Mouse (Mus musculus): ENCODE measurements at regions not wholly inside any gene's neighbourhood (a gene's known extent, or its start where the extent isn't known, plus 50 kb on each side); places are given as distances from the start of the nearest gene placed in this dataset.

DNA sequence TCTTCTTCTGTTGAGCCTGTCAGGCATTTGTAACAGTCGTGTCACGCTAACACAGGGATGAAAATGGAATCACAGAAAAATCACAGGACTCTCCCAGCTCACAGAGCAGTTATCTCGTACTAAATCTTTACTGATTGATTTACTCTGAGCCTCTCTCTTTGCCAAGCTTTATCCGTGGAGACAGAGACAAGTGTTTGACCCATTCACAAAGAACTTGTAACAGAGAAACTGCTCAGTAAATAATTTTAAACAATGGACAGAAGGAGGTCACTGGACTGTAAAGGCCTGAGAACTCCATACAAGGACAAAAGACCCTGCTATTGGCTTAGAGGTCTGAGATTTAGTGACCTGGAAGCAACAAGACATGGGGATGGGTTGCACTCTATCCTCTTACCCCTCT lies 66.5 kb downstream of the Nps start:
- DNase-seq = no peak

GRCm38 (mm10) chr7:135344979-135345378 lies 65.1 kb upstream of the Foxi2 start:
- no peak for DNase-seq

DNA sequence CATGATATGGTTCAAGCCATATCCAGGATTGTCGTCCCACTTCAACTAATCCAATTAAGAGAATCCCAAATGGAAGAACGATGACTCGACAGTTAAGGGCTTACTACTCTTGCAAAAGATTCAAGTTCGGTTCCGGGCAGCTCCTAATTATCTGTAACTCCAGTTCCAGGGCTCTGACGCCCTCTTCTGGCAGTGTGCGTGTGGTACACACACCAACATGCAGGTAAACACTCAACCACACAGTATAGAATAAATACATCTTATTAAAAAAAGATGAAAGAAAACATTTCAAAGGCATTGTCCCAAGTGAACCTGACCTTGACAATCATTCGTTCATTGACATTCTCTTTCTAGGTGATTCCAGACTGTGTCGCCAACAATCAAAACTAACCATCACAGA lies 63.4 kb upstream of the Foxi2 start:
- no peak for DNase-seq

DNA sequence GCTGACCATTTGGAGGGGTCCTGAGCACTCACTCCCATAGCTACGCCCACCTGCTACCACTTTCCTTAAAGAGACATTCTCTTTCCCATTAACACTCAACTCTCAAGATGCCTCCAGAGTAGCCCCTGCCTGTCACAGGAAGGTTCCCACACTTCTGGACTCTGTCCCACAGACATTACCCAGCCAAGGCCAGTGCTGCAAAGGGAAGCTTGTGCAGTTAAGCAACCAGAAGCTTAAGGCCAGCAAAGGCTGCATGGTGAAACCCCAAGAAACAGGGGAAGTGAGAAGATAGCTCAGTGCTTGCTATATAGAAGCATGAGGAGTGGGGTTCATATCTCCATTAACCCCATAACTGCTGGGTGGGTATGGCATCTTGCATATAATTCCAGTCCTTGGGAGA lies 52.3 kb upstream of the Foxi2 start:
- peak; percentile 44 to 62 for DNase-seq
